Mouse (Mus musculus) midbrain, embryonic 11.5 days (tissue): ENCODE results near the gene Apol9b. TPM values are rescaled to one million over a fixed set of nuclear protein-coding genes. Genes with fewer than 3 reads are reported as not detected.

Experiments
- ATAC-seq: fragments of 200-750 bp; cut with Nextera tagmentation; 2 replicates; pipeline ENCODE4 v1.8.0; 2017; ENCODE audit warnings: moderate TSS enrichment, moderate library complexity; ENCODE audit not compliant: low FRiP score
- DNase-seq: peaks from one replicate; pipeline ENCODE4 v3.0.0; 2015; ENCODE audit warnings: low spot score; ENCODE audit errors: missing footprints
- H3K27ac ChIP-seq: fragments of 300-500 bp; sonication (generic); 2 replicates; pipeline ENCODE4 v1.5.1; 2014; ENCODE audit warnings: low read depth, low read length
- H3K27me3 ChIP-seq: fragments of 300-500 bp; sonication (generic); 2 replicates; pipeline ENCODE4 v1.6.1; 2014; ENCODE audit warnings: mild to moderate bottlenecking, low read length, moderate library complexity, mixed read lengths; ENCODE audit not compliant: control insufficient read depth, insufficient read depth
- H3K36me3 ChIP-seq: fragments of 300-500 bp; sonication (generic); 2 replicates; pipeline ENCODE4 v1.6.1; 2014; ENCODE audit warnings: mild to moderate bottlenecking, low read length, moderate library complexity, mixed read lengths; ENCODE audit not compliant: control insufficient read depth, insufficient read depth
- H3K4me1 ChIP-seq: fragments of 300-500 bp; sonication (generic); 2 replicates; pipeline ENCODE4 v1.6.1; 2014; ENCODE audit warnings: low read length; ENCODE audit not compliant: control insufficient read depth, insufficient read depth
- H3K4me2 ChIP-seq: fragments of 300-500 bp; sonication (generic); 2 replicates; pipeline ENCODE4 v1.6.1; 2014; ENCODE audit warnings: mild to moderate bottlenecking, moderate library complexity
- H3K4me3 ChIP-seq: fragments of 300-500 bp; sonication (generic); 2 replicates; pipeline ENCODE4 v1.5.1; 2014; ENCODE audit warnings: low read depth, low read length
- H3K9ac ChIP-seq: fragments of 300-500 bp; sonication (generic); 2 replicates; pipeline ENCODE4 v1.6.1; 2014; ENCODE audit warnings: low read length
- H3K9me3 ChIP-seq: fragments of 300-500 bp; sonication (generic); 2 replicates; pipeline ENCODE4 v1.6.1; 2016; ENCODE audit warnings: low read length; ENCODE audit not compliant: control insufficient read depth
- WGBS: fragments of 180-500 bp; shearing (Covaris S2); extraction: QIAGEN DNeasy Blood & Tissue Kit; methylation state at CpG from one replicate; pipeline ENCODE4 v1.1.7; 2014; 5-methylcytosine and 5-hydroxymethylcytosine counted together
- polyA plus RNA-seq: library from polyadenylated mRNA; unstranded; fragments of >200 nt; fragmentation: Nextera tagmentation; extraction: Ambion mirVana; gene quantifications from 2 replicates; pipeline ENCODE4 v1.2.1, GENCODE M21; 2014

Apol9b gene
- polyA plus RNA-seq, 1 experiment from 2014 or later, result not detected

DNA sequence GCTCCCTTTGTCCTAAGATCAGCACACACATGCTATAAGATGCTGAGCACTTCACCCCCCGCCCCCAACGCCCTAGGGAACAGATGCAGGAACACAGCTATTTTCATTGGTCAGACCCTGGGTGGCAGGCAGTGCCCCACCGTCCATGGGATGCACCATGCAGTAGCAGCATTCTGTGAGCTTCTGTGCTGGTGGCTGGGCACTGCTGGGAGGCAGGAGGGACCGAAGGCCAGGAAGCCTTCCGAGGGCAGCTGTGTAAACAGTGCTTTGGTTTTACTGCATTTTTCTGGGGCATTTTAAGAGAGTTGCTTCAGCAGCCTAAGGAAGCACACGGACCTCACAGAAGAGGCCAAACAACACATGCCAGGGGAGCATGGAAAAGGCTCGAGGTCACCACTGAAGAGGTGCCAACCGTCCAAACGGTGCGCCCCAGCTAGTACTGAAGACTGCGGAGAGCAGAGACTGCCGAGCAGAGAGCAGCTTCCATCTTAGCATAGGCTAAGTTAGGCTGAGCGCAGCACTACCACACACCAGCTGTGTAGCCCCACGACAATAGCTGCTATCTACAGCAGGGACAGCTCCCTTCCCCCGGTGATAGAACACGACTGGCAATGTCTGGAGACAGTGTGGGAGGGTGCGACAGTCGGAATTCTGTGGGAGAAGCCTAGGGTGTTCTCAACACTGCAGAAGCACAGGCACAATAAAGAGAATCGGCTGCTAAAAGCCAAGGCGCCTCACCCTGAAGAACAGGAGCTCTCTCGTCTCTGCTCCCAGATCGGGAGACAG is 55.4 kb downstream of the Apol9b start:
- Histone ChIP-seq H3K36me3 (peaks cover 15% of the 10 kb centered on the region), H3K9ac (no peak overlapping the region), H3K4me3 (no peak overlapping the region), H3K27me3 (no peaks in the 10 kb centered on the region), H3K27ac (no peak overlapping the region), H3K4me2 (no peak overlapping the region), H3K9me3 (no peaks in the 10 kb centered on the region), H3K4me1 (no peaks in the 10 kb centered on the region)
- no peak for DNase-seq
- ATAC-seq, result no peak
- WGBS, result 81% methylated on average over 22 of the region's 22 CpGs

DNA sequence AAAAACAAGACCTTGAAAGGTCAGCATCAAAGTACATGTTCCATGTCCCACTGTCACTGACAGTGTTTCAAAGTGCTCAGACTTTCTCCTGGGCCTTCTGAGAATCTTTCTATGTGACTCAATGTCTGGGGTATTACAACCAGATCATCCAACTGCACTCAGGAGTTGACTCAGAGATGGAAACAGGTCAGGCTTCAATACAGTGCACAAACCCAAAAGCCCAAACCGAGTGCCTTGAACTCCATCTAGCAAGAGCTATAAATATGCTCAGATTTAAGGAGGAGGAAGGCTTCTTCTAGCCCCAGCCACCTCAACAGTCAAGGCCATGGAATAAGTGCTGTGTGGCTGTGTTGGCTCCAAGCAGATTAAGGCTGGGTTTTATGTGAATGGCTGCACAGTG is 57.0 kb downstream of the Apol9b start:
- H3K27ac ChIP-seq, result no peak overlapping the region
- ATAC-seq (no peak), DNase-seq (no peak)
- H3K36me3 ChIP-seq, result peaks cover 9% of the 10 kb centered on the region
- no peaks in the 10 kb centered on the region for H3K4me1 ChIP-seq
- H3K4me3 ChIP-seq, result no peak overlapping the region
- no peaks in the 10 kb centered on the region for H3K27me3 ChIP-seq
- 83% methylated on average over 1 of the region's 1 CpGs for WGBS
- no peak overlapping the region for H3K4me2 ChIP-seq
- no peaks in the 10 kb centered on the region for H3K9me3 ChIP-seq
- no peak overlapping the region for H3K9ac ChIP-seq

Other genes starting within 250 kb of the Apol9b start
- not detected in 2 replicates for gene Apol11a, start 220.8 kb upstream of the Apol9b start, polyA plus RNA-seq
- not detected in 2 replicates for gene Apol7c, start 195.7 kb upstream of the Apol9b start, polyA plus RNA-seq
- not detected in 2 replicates for gene 1700025B11Rik, start 167.1 kb upstream of the Apol9b start, polyA plus RNA-seq
- gene Apol10b, start 132.9 kb upstream of the Apol9b start, polyA plus RNA-seq, result 0.29 TPM in 1 of 2 replicates, not detected in the other
- gene Gm36245, start 129.8 kb upstream of the Apol9b start, polyA plus RNA-seq, result not detected in 2 replicates
- not detected in 2 replicates for gene Apol11b, start 85.8 kb upstream of the Apol9b start, polyA plus RNA-seq
- gene Apol7e, start 30.2 kb upstream of the Apol9b start, polyA plus RNA-seq, result not detected in 2 replicates
- gene Apol8, start 28.0 kb downstream of the Apol9b start, polyA plus RNA-seq, result 0.11 and 0.34 TPM in 2 replicates
- gene Myh9, start 113.1 kb downstream of the Apol9b start, polyA plus RNA-seq, result 16.4 and 19.6 TPM in 2 replicates
- gene Txn2, start 200.0 kb downstream of the Apol9b start, polyA plus RNA-seq, result 242 and 255 TPM in 2 replicates
- gene Foxred2, start 227.7 kb downstream of the Apol9b start, polyA plus RNA-seq, result 5.0 and 6.1 TPM in 2 replicates
- gene Eif3d, start 241.8 kb downstream of the Apol9b start, polyA plus RNA-seq, result 256 and 259 TPM in 2 replicates